Mouse (Mus musculus) hindbrain, embryonic 15.5 days (tissue): Measurements from ENCODE around the gene Tmem219. TPM values are rescaled to one million over a fixed set of nuclear protein-coding genes. Genes with fewer than 3 reads are reported as not detected.

Experiments used
- ATAC-seq: fragments of 200-750 bp; cut with Nextera tagmentation; 2 replicates; pipeline ENCODE4 v1.8.0; 2017; ENCODE audit warnings: low read depth, moderate number of reproducible peaks, moderate TSS enrichment; ENCODE audit not compliant: low FRiP score
- H3K27ac ChIP-seq: fragments of 300-500 bp; sonication (generic); replicated peaks from 2 replicates; pipeline ENCODE4 v1.5.1; 2015; ENCODE audit warnings: mild to moderate bottlenecking, inconsistent platforms
- H3K27me3 ChIP-seq: fragments of 300-500 bp; sonication (generic); 2 replicates; pipeline ENCODE4 v1.6.1; 2015; ENCODE audit warnings: control low read depth, inconsistent platforms
- H3K36me3 ChIP-seq: fragments of 300-500 bp; sonication (generic); 2 replicates; pipeline ENCODE4 v1.6.1; 2015; ENCODE audit warnings: control low read depth, inconsistent platforms
- H3K4me1 ChIP-seq: fragments of 300-500 bp; sonication (generic); replicated peaks from 2 replicates; pipeline ENCODE4 v1.6.1; 2015; ENCODE audit warnings: control low read depth, inconsistent platforms
- H3K4me2 ChIP-seq: fragments of 300-500 bp; sonication (generic); 2 replicates; pipeline ENCODE4 v1.6.1; 2015; ENCODE audit warnings: moderate library complexity, mild to moderate bottlenecking, inconsistent platforms
- H3K4me3 ChIP-seq: fragments of 300-500 bp; sonication (generic); 2 replicates; pipeline ENCODE4 v1.5.1; 2015; ENCODE audit warnings: mild to moderate bottlenecking, inconsistent platforms
- H3K9ac ChIP-seq: fragments of 300-500 bp; sonication (generic); 2 replicates; pipeline ENCODE4 v1.6.1; 2015; ENCODE audit warnings: inconsistent platforms
- H3K9me3 ChIP-seq: fragments of 300-500 bp; sonication (generic); 2 replicates; pipeline ENCODE4 v1.6.1; 2016; ENCODE audit warnings: control low read depth, inconsistent platforms
- WGBS: fragments of 180-500 bp; shearing (Covaris S2); methylation state at CpG from one replicate; pipeline ENCODE4 v1.1.7; 2015; 5-methylcytosine and 5-hydroxymethylcytosine counted together
- polyA plus RNA-seq: library from polyadenylated mRNA; unstranded; fragments of >200 nt; fragmentation: Nextera tagmentation; extraction: Ambion mirVana; gene quantifications from 2 replicates; pipeline ENCODE4 v1.2.1, GENCODE M21; 2015

Tmem219 gene
- polyA plus RNA-seq, 1 experiment from 2014 or later, result 30.4 TPM

DNA sequence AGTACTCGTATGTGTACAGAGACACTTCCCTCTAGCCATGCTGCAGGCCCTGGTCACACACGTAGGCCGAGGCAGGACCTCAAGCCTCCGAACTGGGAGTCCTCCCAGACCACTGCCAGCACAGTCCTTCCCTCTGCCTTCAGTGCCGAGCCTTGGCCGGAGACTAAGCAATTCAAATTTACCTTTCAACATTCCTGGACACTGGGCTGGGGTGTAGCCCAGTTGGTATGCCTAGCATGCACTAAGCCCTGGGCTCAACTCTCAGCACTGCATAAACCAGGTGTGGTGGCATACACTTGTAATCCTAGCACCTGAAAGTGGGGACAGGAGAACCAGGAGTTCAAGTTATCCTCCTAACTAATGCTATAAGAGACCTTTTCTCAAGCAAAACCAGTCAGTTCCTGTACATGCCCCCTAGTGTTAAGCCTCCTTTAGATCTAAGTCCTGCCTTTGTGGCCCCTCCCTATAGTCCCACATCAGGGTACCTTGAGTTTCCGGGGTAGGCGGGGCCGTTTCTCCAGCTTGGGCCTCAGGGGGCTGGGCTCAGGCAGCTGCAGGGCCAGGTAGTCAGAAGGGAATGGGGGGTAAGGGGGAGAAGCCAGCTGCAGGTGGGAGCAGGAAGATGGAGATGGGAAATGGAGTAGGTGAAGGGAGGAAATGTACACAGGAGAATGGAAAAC lies 65.8 kb downstream of the Tmem219 start:
- Histone ChIP-seq H3K27ac (no peak overlapping the region), H3K4me1 (peaks cover 10% of the 10 kb centered on the region), H3K36me3 (peaks cover 41% of the 10 kb centered on the region), H3K9ac (no peak overlapping the region), H3K4me2 (no peak overlapping the region), H3K27me3 (no peaks in the 10 kb centered on the region), H3K9me3 (no peaks in the 10 kb centered on the region), H3K4me3 (no peak overlapping the region)
- 80% methylated on average over 9 of the region's 9 CpGs for WGBS
- no peak for ATAC-seq

DNA sequence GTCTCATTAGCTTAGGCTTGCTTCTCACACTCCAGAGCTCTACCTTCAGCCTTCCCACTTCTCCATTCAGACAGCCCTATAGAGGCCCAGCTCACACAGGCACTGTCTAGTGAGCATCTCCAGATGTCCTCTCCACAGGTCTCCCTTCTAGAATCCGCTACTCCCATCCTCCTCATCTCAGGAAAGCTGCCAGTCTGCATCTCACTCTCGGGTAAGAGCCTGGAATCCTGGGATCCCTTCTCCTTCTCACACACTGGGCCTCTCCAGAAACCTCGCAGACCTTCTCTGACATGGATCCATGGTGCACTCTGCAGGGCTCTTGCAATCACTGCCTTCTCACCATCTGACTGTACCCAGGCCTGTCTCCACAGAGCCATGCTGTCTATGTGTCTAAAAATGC lies 67.1 kb downstream of the Tmem219 start:
- no peak overlapping the region for H3K4me3 ChIP-seq
- no peaks in the 10 kb centered on the region for H3K9me3 ChIP-seq
- 86% methylated on average over 3 of the region's 3 CpGs for WGBS
- H3K9ac ChIP-seq, result no peak overlapping the region
- H3K27me3 ChIP-seq, result no peaks in the 10 kb centered on the region
- no peak overlapping the region for H3K4me2 ChIP-seq
- peaks cover 1% of the 10 kb centered on the region for H3K4me1 ChIP-seq
- peaks cover 42% of the 10 kb centered on the region for H3K36me3 ChIP-seq
- no peak for ATAC-seq
- no peak overlapping the region for H3K27ac ChIP-seq

DNA sequence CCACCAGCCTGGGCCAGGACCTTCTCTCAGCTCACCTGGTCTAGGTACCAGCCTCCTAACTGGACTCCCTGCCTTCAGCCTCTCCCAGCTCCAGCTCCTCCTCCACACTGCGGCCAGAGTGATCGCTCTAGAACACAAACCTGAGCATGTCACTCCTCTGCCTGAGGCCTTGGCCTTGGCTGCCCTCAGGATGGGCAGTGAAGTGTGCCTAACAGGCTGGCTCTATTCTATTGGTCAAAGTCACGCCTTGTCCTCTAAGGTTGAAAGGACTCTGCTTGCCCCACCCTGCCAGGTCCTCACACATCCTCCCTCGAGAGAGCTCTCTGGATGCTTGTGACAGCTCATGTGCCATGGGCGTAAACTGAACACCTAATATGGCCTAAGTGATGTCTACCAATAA lies 69.3 kb downstream of the Tmem219 start:
- no peak overlapping the region for H3K9ac ChIP-seq
- no peak for ATAC-seq
- H3K27ac ChIP-seq, result no peak overlapping the region
- H3K27me3 ChIP-seq, result peaks cover 10% of the 10 kb centered on the region
- peaks cover 11% of the 10 kb centered on the region for H3K4me1 ChIP-seq
- peaks cover 39% of the 10 kb centered on the region for H3K36me3 ChIP-seq
- no peak overlapping the region for H3K4me2 ChIP-seq
- H3K9me3 ChIP-seq, result no peaks in the 10 kb centered on the region
- WGBS, result 87% methylated on average over 5 of the region's 5 CpGs
- H3K4me3 ChIP-seq, result no peak overlapping the region

DNA sequence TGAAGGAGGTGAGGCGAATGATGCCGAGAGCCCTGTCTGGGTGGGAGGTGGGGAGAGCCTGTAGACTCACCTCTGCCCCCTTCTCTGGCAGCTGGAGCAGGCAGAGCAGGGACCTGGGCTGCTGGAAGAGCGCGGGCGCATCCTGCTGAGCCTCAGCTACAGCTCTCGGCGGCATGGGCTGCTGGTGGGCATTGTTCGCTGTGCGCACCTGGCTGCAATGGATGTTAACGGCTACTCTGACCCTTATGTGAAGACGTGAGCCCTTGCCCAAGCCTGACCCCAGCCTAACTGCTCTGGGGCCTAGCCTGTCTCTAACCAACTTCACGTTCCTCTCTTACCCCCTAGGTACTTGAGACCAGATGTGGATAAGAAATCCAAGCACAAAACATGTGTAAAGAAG lies 71.5 kb downstream of the Tmem219 start:
- Histone ChIP-seq H3K4me1 (peaks cover 24% of the 10 kb centered on the region), H3K27ac (no peak overlapping the region), H3K36me3 (peaks cover 29% of the 10 kb centered on the region), H3K4me2 (no peak overlapping the region), H3K27me3 (peaks cover 10% of the 10 kb centered on the region), H3K4me3 (no peak overlapping the region), H3K9me3 (no peaks in the 10 kb centered on the region), H3K9ac (no peak overlapping the region)
- 45% methylated on average over 12 of the region's 12 CpGs for WGBS
- ATAC-seq, result no peak

DNA sequence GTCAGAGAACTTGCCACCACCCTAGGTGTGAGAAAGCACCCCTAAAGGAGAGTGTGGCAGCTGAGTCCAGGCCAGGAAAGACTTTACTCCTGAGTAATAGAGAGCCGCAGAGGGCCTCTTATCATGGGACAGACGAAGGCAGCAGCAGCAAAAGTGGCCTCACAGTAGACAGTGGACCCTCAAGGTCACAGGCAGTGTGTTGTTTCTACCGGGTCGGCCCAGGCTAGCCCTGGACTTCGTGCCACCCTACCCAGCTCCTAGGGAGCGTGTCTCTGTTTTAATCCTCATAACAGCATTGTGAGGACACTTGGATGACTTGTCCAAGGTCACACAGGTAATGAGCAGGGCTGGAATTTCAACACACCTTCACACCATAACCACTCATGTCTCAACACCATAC lies 72.6 kb downstream of the Tmem219 start:
- ATAC-seq, result no peak
- no peak overlapping the region for H3K4me3 ChIP-seq
- WGBS, result 86% methylated on average over 6 of the region's 6 CpGs
- H3K4me1 ChIP-seq, result peaks cover 24% of the 10 kb centered on the region
- no peak overlapping the region for H3K4me2 ChIP-seq
- no peak overlapping the region for H3K9ac ChIP-seq
- no peaks in the 10 kb centered on the region for H3K9me3 ChIP-seq
- H3K27ac ChIP-seq, result no peak overlapping the region
- peaks cover 29% of the 10 kb centered on the region for H3K36me3 ChIP-seq
- H3K27me3 ChIP-seq, result peaks cover 10% of the 10 kb centered on the region

DNA sequence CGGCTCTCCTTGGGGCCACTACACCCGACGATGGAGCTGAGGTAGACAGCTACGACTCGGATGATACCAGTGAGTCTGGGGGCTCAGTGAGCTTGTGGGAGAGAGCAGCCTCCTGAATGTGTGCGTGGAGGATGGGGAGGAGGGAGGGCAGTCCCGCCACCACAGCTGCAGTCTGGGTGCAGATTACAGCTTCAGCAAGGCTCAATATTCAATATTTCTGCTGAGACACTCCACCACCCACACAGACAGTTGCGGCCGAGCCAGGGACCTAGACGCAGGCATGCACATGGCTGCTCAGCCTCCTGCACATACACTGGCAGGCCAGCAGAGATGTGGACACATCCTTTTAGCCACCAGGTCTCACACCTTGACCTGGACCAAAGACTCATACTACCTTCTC lies 73.9 kb downstream of the Tmem219 start:
- Histone ChIP-seq H3K27me3 (peaks cover 10% of the 10 kb centered on the region), H3K4me3 (peak overlapping the region; percentile 55), H3K4me2 (peak overlapping the region; percentile 95), H3K36me3 (peaks cover 20% of the 10 kb centered on the region), H3K9me3 (no peaks in the 10 kb centered on the region), H3K9ac (peak overlapping the region; percentile 64), H3K4me1 (peaks cover 24% of the 10 kb centered on the region), H3K27ac (0 out of 2 replicates have a peak overlapping the region, but pooled peaks have one; percentile 30)
- WGBS, result 15% methylated on average over 10 of the region's 10 CpGs
- ATAC-seq, result peak; percentile 40; the same call in 1 of the 2 replicates

DNA sequence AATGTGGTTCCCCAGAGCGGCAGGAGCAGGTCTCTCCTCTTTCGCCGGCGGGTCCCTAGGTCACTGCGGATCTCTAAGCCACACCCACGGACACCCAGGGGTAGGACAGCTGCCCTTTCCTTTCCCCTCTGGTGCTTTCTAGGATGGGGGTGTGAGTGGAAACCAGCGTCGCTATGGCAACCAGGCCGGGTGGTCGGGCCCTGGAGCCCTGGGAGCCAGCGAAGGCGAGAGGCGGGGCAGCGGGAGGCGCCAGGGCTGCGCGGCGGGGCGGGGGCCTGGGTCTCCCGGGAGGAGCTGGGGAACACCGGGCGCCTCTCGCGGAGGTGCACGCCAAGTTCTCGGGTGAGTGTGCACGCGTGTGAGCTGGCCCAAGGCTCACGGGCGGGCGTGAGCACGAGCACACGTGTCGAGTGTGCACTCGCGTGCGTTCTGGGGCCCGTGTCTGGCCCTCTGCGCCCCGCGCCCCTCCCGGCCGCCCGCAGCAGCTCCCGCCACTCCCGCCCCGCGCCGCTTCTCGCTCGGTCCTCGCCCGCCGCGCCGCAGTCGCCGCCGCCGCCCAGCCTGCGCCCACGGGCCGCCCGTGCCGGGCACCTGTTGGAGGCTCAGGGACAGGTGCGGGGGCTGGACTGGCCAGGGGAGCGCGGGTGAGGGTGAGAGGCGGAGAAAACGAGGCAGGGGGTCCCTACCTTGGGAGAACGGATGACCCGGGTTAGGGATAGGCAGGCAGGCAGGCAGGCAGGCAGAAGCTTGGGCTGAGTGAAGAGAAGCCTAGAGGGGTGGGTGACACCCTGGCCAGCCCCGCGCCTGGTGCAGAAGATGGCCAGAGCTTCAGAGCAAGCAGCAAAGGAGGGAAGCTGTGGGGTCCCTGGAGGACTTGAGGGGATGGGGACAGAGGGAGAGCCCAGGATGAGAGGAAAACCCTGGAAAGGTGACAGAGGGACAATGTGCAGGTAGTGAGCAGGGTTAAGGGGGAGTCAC lies 75.0 kb downstream of the Tmem219 start:
- Histone ChIP-seq H3K4me2 (peak overlapping the region; percentile 95), H3K4me3 (peak overlapping the region; percentile 55), H3K27ac (peak overlapping the region; percentile 30; the same call in 1 of the 2 replicates), H3K4me1 (peaks cover 24% of the 10 kb centered on the region), H3K27me3 (peaks cover 10% of the 10 kb centered on the region), H3K9ac (peak overlapping the region; percentile 64), H3K36me3 (peaks cover 9% of the 10 kb centered on the region), H3K9me3 (no peaks in the 10 kb centered on the region)
- peak; percentile 47 for ATAC-seq
- under 1% methylated on average over 54 of the region's 74 CpGs for WGBS

DNA sequence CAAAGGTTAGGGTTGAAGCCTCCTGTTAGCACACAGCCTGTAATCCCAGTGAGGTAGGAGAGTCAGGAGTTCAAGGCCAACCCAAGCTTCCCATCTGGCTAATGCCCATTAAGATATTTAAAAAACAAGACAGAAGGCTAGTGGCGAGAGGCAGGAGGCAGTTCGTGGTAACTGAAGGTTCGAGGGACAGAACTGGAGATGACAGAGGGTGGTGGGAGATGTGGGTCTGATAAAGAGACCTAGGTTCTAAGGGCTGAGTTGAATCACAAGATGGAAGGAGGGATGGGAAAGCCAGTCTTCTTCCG lies 75.6 kb downstream of the Tmem219 start, which contains the start of gene Doc2a:
Gene Doc2a (plus strand): TSS at position 301 of the 305 bp plus-strand sequence.
- peaks cover 10% of the 10 kb centered on the region for H3K27me3 ChIP-seq
- ATAC-seq, result no peak
- H3K9ac ChIP-seq, result peak within 1 kb of the TSS; percentile 64

DNA sequence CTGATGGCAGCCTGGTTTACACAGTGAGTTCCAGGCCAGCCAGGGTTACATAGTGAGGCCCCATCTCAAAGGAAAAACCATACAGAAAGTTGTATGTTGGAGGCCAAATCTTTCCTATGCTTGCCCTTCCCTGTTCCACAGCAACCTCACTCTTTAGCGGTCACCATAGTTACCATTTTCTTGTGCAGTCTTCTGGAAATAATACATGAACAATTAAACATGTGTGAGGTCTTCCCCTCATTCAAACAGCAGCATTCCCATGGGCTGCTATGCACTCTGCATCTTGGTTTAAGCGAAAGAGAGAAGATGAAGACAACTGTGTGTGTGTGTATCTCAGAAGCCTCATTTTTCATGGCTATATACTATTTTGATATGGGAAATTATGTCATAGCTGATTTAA lies 77.2 kb downstream of the Tmem219 start:
- H3K36me3 ChIP-seq, result no peaks in the 10 kb centered on the region
- H3K4me3 ChIP-seq, result no peak overlapping the region
- H3K9ac ChIP-seq, result no peak overlapping the region
- H3K9me3 ChIP-seq, result no peaks in the 10 kb centered on the region
- no peak overlapping the region for H3K4me2 ChIP-seq
- peaks cover 10% of the 10 kb centered on the region for H3K27me3 ChIP-seq
- no peak for ATAC-seq
- 29% methylated on average over 2 of the region's 2 CpGs for WGBS
- H3K27ac ChIP-seq, result no peak overlapping the region
- peaks cover 24% of the 10 kb centered on the region for H3K4me1 ChIP-seq

More for the DNA sequence above, 75.6 kb downstream of the Tmem219 start, which contains the start of gene Doc2a:
- peak within 1 kb of the TSS; percentile 55 for H3K4me3 ChIP-seq
- WGBS, result 16% methylated on average over 4 of the region's 4 CpGs
- H3K36me3 ChIP-seq, result peaks cover 3% of the 10 kb centered on the region; the same call in 1 of the 2 replicates
- H3K9me3 ChIP-seq, result no peaks in the 10 kb centered on the region
- H3K4me2 ChIP-seq, result peak within 1 kb of the TSS; percentile 95
- H3K4me1 ChIP-seq, result peaks cover 24% of the 10 kb centered on the region
- H3K27ac ChIP-seq, result peak within 1 kb of the TSS; percentile 30; the same call in 1 of the 2 replicates

DNA sequence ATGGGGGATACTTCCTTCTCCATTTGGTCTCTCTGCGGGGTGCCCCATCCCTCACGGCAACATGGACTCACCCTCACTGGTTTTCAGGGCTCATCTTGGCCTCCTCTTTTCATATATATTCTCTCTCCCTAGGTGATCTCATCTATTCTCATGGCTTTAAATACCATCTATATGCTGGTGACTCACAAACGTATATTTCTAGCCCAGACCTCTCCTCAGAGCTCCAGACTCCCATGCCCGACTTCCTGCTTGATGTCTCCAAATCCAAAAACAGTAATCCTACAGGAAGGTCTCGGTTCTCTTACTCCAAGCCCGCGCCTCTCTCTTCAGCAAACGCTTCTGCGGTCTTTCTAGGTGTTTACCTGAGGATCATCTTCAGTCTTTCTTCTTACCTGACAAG lies 79.4 kb downstream of the Tmem219 start:
- ATAC-seq, result no peak
- Histone ChIP-seq H3K4me3 (no peak overlapping the region), H3K9me3 (no peaks in the 10 kb centered on the region), H3K4me1 (peaks cover 11% of the 10 kb centered on the region), H3K27ac (no peak overlapping the region), H3K9ac (no peak overlapping the region), H3K4me2 (no peak overlapping the region), H3K27me3 (no peaks in the 10 kb centered on the region), H3K36me3 (no peaks in the 10 kb centered on the region)
- 81% methylated on average over 9 of the region's 9 CpGs for WGBS
